Mouse (Mus musculus): ENCODE results near the gene Nrn1l. TPM values are rescaled to one million over a fixed set of nuclear protein-coding genes. Genes with fewer than 3 reads are reported as not detected.

The Nrn1l gene
- polyA plus RNA-seq, 2 experiments = 0.22 TPM; not detected in 1

GRCm38 (mm10) chr8:105860143-105860981 lies 33.0 kb upstream of the Nrn1l start, which contains the start of gene Nutf2:
Nutf2 (plus strand) TSS chr8:105860580.
- Histone ChIP-seq H3K36me3 (replicated peaks; ENCODE audit: control insufficient read depth, insufficient read depth, low read depth) (peaks cover 5% of the 10 kb centered on the region), H3K27me3 (ENCODE audit: control insufficient read depth, insufficient read depth, low read length) (no peaks in the 10 kb centered on the region), H3K9ac (replicated peaks) (peak within 1 kb of the TSS; percentile 94), H3K9me3 (ENCODE audit: control insufficient read depth, low read length) (no peaks in the 10 kb centered on the region), H3K4me2 (ENCODE audit: low read depth) (peak within 1 kb of the TSS; percentile 99), H3K4me3 (ENCODE audit: insufficient read depth in 1 of 2, low read depth in 2 of 2, low read length in 2 of 2) (peak within 1 kb of the TSS; percentile 94 to 97), H3K27ac (peak within 1 kb of the TSS; percentile 76), H3K4me1 (replicated peaks; ENCODE audit: control insufficient read depth in 2 of 2, insufficient read depth in 2 of 2, low read length in 1 of 2) (peaks cover 34 to 46% of the 10 kb centered on the region in 2 experiments)
- WGBS (ENCODE audit: insufficient replicate concordance) = under 1% methylated on average over 54 of the region's 59 CpGs
- ATAC-seq (ENCODE audit: insufficient read depth) (peak; percentile 94), DNase-seq (ENCODE audit: low read depth in 3 of 3, low spot score in 3 of 3) (peak; percentile 98 to 99 (median 98))
- no peak for TF ChIP-seq CTCF (IDR thresholded peaks at IDR 0.05; ENCODE audit: low read depth)
- peak; percentile 35; the same call in 1 of the 2 replicates for TF ChIP-seq EP300 (IDR thresholded peaks at IDR 0.05; ENCODE audit: low read depth)

- peak overlapping the region; percentile 76; the same call in 1 of the 2 replicates for H3K27ac ChIP-seq
- peaks cover 19% of the 10 kb centered on the region for H3K36me3 ChIP-seq (replicated peaks; ENCODE audit: control insufficient read depth, insufficient read depth, low read depth)
- ATAC-seq (ENCODE audit: insufficient read depth) = no peak
- H3K9ac ChIP-seq (replicated peaks) = peak overlapping the region; percentile 94
- H3K4me3 ChIP-seq (ENCODE audit: insufficient read depth in 1 of 2, low read depth in 2 of 2, low read length in 2 of 2) = peak overlapping the region; percentile 94 to 97
- no peaks in the 10 kb centered on the region for H3K27me3 ChIP-seq (ENCODE audit: control insufficient read depth, insufficient read depth, low read length)
- DNase-seq (ENCODE audit: low read depth in 3 of 3, low spot score in 3 of 3) = no peak
- peaks cover 34 to 50% of the 10 kb centered on the region in 2 experiments for H3K4me1 ChIP-seq (replicated peaks; ENCODE audit: control insufficient read depth in 2 of 2, insufficient read depth in 2 of 2, low read length in 1 of 2)
- WGBS (ENCODE audit: insufficient replicate concordance) = 0% methylated on average over 1 of the region's 1 CpGs
- peak overlapping the region; percentile 99 for H3K4me2 ChIP-seq (ENCODE audit: low read depth)
- TF ChIP-seq CTCF (IDR thresholded peaks at IDR 0.05; ENCODE audit: low read depth) (peak; percentile 59), EP300 (IDR thresholded peaks at IDR 0.05; ENCODE audit: low read depth) (no peak)
- H3K9me3 ChIP-seq (ENCODE audit: control insufficient read depth, low read length) = no peaks in the 10 kb centered on the region
Observed at GRCm38 (mm10) chr8:105861951-105862350, 31.4 kb upstream of the Nrn1l start.

GRCm38 (mm10) chr8:105866364-105867029 lies 26.9 kb upstream of the Nrn1l start:
- H3K36me3 ChIP-seq (replicated peaks; ENCODE audit: control insufficient read depth, insufficient read depth, low read depth) = peaks cover 42% of the 10 kb centered on the region
- TF ChIP-seq CTCF (IDR thresholded peaks at IDR 0.05; ENCODE audit: low read depth) = peak; percentile 71
- TF ChIP-seq EP300 (IDR thresholded peaks at IDR 0.05; ENCODE audit: low read depth) = peak; percentile 40; the same call in 1 of the 2 replicates
- ATAC-seq (ENCODE audit: insufficient read depth) = peak; percentile 52; the same call in 1 of the 2 replicates
- H3K27me3 ChIP-seq (ENCODE audit: control insufficient read depth, insufficient read depth, low read length) = no peaks in the 10 kb centered on the region
- no peak overlapping the region; the same call in 1 of the 2 replicates for H3K9ac ChIP-seq (replicated peaks)
- peak overlapping the region; percentile 7 for H3K27ac ChIP-seq
- 29% methylated on average over 6 of the region's 6 CpGs for WGBS (ENCODE audit: insufficient replicate concordance)
- no peak for DNase-seq (ENCODE audit: low read depth in 3 of 3, low spot score in 3 of 3)
- no peak overlapping the region for H3K4me3 ChIP-seq (ENCODE audit: insufficient read depth in 1 of 2, low read depth in 2 of 2, low read length in 2 of 2)
- peaks cover 13 to 28% of the 10 kb centered on the region in 2 experiments for H3K4me1 ChIP-seq (replicated peaks; ENCODE audit: control insufficient read depth in 2 of 2, insufficient read depth in 2 of 2, low read length in 1 of 2)
- no peak overlapping the region for H3K4me2 ChIP-seq (ENCODE audit: low read depth)
- no peaks in the 10 kb centered on the region for H3K9me3 ChIP-seq (ENCODE audit: control insufficient read depth, low read length)

GRCm38 (mm10) chr8:105874301-105874700 lies 19.1 kb upstream of the Nrn1l start:
- H3K27ac ChIP-seq = no peak overlapping the region
- no peaks in the 10 kb centered on the region for H3K27me3 ChIP-seq (ENCODE audit: control insufficient read depth, insufficient read depth, low read length)
- H3K4me2 ChIP-seq (ENCODE audit: low read depth) = no peak overlapping the region
- no peaks in the 10 kb centered on the region for H3K9me3 ChIP-seq (ENCODE audit: control insufficient read depth, low read length)
- no peak for ATAC-seq (ENCODE audit: insufficient read depth)
- no peak overlapping the region for H3K4me3 ChIP-seq (ENCODE audit: insufficient read depth in 1 of 2, low read depth in 2 of 2, low read length in 2 of 2)
- no peak for TF ChIP-seq EP300 (IDR thresholded peaks at IDR 0.05; ENCODE audit: low read depth)
- WGBS (ENCODE audit: insufficient replicate concordance) = 84% methylated on average over 6 of the region's 6 CpGs
- no peak for DNase-seq (ENCODE audit: low read depth in 3 of 3, low spot score in 3 of 3)
- no peak overlapping the region for H3K9ac ChIP-seq (replicated peaks)
- no peaks in the 10 kb centered on the region; a peak in 1 of 4 replicates for H3K4me1 ChIP-seq (replicated peaks; ENCODE audit: control insufficient read depth in 2 of 2, insufficient read depth in 2 of 2, low read length in 1 of 2)
- H3K36me3 ChIP-seq (replicated peaks; ENCODE audit: control insufficient read depth, insufficient read depth, low read depth) = peaks cover 52% of the 10 kb centered on the region

Data from liver, embryonic 14.5 days (tissue).